Mouse (Mus musculus): Measurements from ENCODE around the gene Gm43720. TPM values are rescaled to one million over a fixed set of nuclear protein-coding genes. Genes with fewer than 3 reads are reported as not detected.

Gene Gm43720
- polyA plus RNA-seq, 1 experiment from 2014 or later: 0.12 TPM

- DNase-seq (ENCODE audit: low spot score): peak; percentile 54
- no peak for ATAC-seq (replicated peaks; ENCODE audit: low FRiP score, low TSS enrichment, low read depth)
- H3K9ac ChIP-seq (ENCODE audit: low read length): no peak overlapping the region
- no peaks in the 10 kb centered on the region for H3K27me3 ChIP-seq (replicated peaks; ENCODE audit: control insufficient read depth, insufficient read depth, low read length)
- 0 out of 2 replicates have a peak overlapping the region, but pooled peaks have one; percentile 80 for H3K4me2 ChIP-seq (ENCODE audit: low read length)
- WGBS: 91% methylated on average over 15 of the region's 15 CpGs
- peaks cover 20% of the 10 kb centered on the region; the same call in 1 of the 2 replicates for H3K4me1 ChIP-seq (replicated peaks; ENCODE audit: control insufficient read depth, insufficient read depth, low read length)
- no peak overlapping the region for H3K4me3 ChIP-seq (ENCODE audit: low read depth, low read length)
- peaks cover 12% of the 10 kb centered on the region for H3K36me3 ChIP-seq (ENCODE audit: control insufficient read depth, insufficient read depth, low read length)
- peaks cover 8% of the 10 kb centered on the region; the same call in 1 of the 2 replicates for H3K9me3 ChIP-seq (ENCODE audit: control insufficient read depth, low read length)
- no peak overlapping the region for H3K27ac ChIP-seq (ENCODE audit: low read depth)
Measured at GRCm38 (mm10) chr5:138280829-138281228, 1.1 kb upstream of the Gm43720 start.

GRCm38 (mm10) chr5:138280425-138280768, 639 bp upstream of the Gm43720 start:
- peak; percentile 6; the same call in 1 of the 2 replicates for ATAC-seq (replicated peaks; ENCODE audit: low FRiP score, low TSS enrichment, low read depth)

GRCm38 (mm10) chr5:138277994-138278393, 1.8 kb downstream of the Gm43720 start:
- no peak overlapping the region for H3K9ac ChIP-seq (ENCODE audit: low read length)
- no peaks in the 10 kb centered on the region for H3K27me3 ChIP-seq (replicated peaks; ENCODE audit: control insufficient read depth, insufficient read depth, low read length)
- DNase-seq (ENCODE audit: low spot score): peak; percentile 48
- H3K4me3 ChIP-seq (ENCODE audit: low read depth, low read length): no peak overlapping the region
- H3K4me1 ChIP-seq (replicated peaks; ENCODE audit: control insufficient read depth, insufficient read depth, low read length): peaks cover 27% of the 10 kb centered on the region
- peaks cover 8% of the 10 kb centered on the region; the same call in 1 of the 2 replicates for H3K9me3 ChIP-seq (ENCODE audit: control insufficient read depth, low read length)
- H3K4me2 ChIP-seq (ENCODE audit: low read length): no peak overlapping the region
- peaks cover 12% of the 10 kb centered on the region for H3K36me3 ChIP-seq (ENCODE audit: control insufficient read depth, insufficient read depth, low read length)
- H3K27ac ChIP-seq (ENCODE audit: low read depth): no peak overlapping the region
- 79% methylated on average over 7 of the region's 7 CpGs for WGBS
- no peak for ATAC-seq (replicated peaks; ENCODE audit: low FRiP score, low TSS enrichment, low read depth)

More at GRCm38 (mm10) chr5:138280425-138280768, 639 bp upstream of the Gm43720 start:
- Histone ChIP-seq H3K9ac (ENCODE audit: low read length) (no peak overlapping the region), H3K4me3 (ENCODE audit: low read depth, low read length) (peak overlapping the region; percentile 76; the same call in 1 of the 2 replicates), H3K27ac (ENCODE audit: low read depth) (no peak overlapping the region), H3K4me2 (ENCODE audit: low read length) (peak overlapping the region; percentile 80), H3K36me3 (ENCODE audit: control insufficient read depth, insufficient read depth, low read length) (peaks cover 12% of the 10 kb centered on the region), H3K4me1 (replicated peaks; ENCODE audit: control insufficient read depth, insufficient read depth, low read length) (peaks cover 23% of the 10 kb centered on the region; the same call in 1 of the 2 replicates), H3K27me3 (replicated peaks; ENCODE audit: control insufficient read depth, insufficient read depth, low read length) (no peaks in the 10 kb centered on the region), H3K9me3 (ENCODE audit: control insufficient read depth, low read length) (peaks cover 8% of the 10 kb centered on the region; the same call in 1 of the 2 replicates)
- WGBS: 24% methylated on average over 26 of the region's 26 CpGs
- DNase-seq (ENCODE audit: low spot score): no peak

GRCm38 (mm10) chr5:138275216-138276050, 4.3 kb downstream of the Gm43720 start:
- Histone ChIP-seq H3K36me3 (ENCODE audit: control insufficient read depth, insufficient read depth, low read length) (peaks cover 12% of the 10 kb centered on the region), H3K9ac (ENCODE audit: low read length) (no peak overlapping the region), H3K4me1 (replicated peaks; ENCODE audit: control insufficient read depth, insufficient read depth, low read length) (peaks cover 39% of the 10 kb centered on the region), H3K27ac (ENCODE audit: low read depth) (no peak overlapping the region), H3K4me2 (ENCODE audit: low read length) (peak overlapping the region; percentile 31), H3K4me3 (ENCODE audit: low read depth, low read length) (no peak overlapping the region), H3K9me3 (ENCODE audit: control insufficient read depth, low read length) (peaks cover 1% of the 10 kb centered on the region; the same call in 1 of the 2 replicates), H3K27me3 (replicated peaks; ENCODE audit: control insufficient read depth, insufficient read depth, low read length) (no peaks in the 10 kb centered on the region)
- ATAC-seq (replicated peaks; ENCODE audit: low FRiP score, low TSS enrichment, low read depth) (no peak), DNase-seq (ENCODE audit: low spot score) (peak; percentile 60)
- WGBS: 35% methylated on average over 41 of the region's 41 CpGs

- no peak overlapping the region for H3K27ac ChIP-seq (ENCODE audit: low read depth)
- WGBS: 75% methylated on average over 8 of the region's 8 CpGs
- no peaks in the 10 kb centered on the region for H3K27me3 ChIP-seq (replicated peaks; ENCODE audit: control insufficient read depth, insufficient read depth, low read length)
- peaks cover 12% of the 10 kb centered on the region for H3K36me3 ChIP-seq (ENCODE audit: control insufficient read depth, insufficient read depth, low read length)
- H3K4me3 ChIP-seq (ENCODE audit: low read depth, low read length): no peak overlapping the region
- H3K4me2 ChIP-seq (ENCODE audit: low read length): no peak overlapping the region
- no peak for ATAC-seq (replicated peaks; ENCODE audit: low FRiP score, low TSS enrichment, low read depth)
- no peak overlapping the region for H3K9ac ChIP-seq (ENCODE audit: low read length)
- peak; percentile 45 for DNase-seq (ENCODE audit: low spot score)
- peaks cover 37% of the 10 kb centered on the region for H3K4me1 ChIP-seq (replicated peaks; ENCODE audit: control insufficient read depth, insufficient read depth, low read length)
- no peaks in the 10 kb centered on the region for H3K9me3 ChIP-seq (ENCODE audit: control insufficient read depth, low read length)
Measured at GRCm38 (mm10) chr5:138274186-138274585, 5.6 kb downstream of the Gm43720 start.

- Histone ChIP-seq H3K9me3 (ENCODE audit: control insufficient read depth, low read length) (no peaks in the 10 kb centered on the region), H3K4me3 (ENCODE audit: low read depth, low read length) (peak within 1 kb of the TSS; percentile 7; the same call in 1 of the 2 replicates), H3K4me1 (replicated peaks; ENCODE audit: control insufficient read depth, insufficient read depth, low read length) (peaks cover 27% of the 10 kb centered on the region), H3K4me2 (ENCODE audit: low read length) (peak within 1 kb of the TSS; percentile 45), H3K9ac (ENCODE audit: low read length) (peak within 1 kb of the TSS; percentile 42), H3K27me3 (replicated peaks; ENCODE audit: control insufficient read depth, insufficient read depth, low read length) (no peaks in the 10 kb centered on the region), H3K36me3 (ENCODE audit: control insufficient read depth, insufficient read depth, low read length) (peaks cover 11% of the 10 kb centered on the region), H3K27ac (ENCODE audit: low read depth) (peak within 1 kb of the TSS; percentile 11; the same call in 1 of the 2 replicates)
- ATAC-seq (replicated peaks; ENCODE audit: low FRiP score, low TSS enrichment, low read depth): no peak
- 4% methylated on average over 12 of the region's 12 CpGs for WGBS
- peak; percentile 64 for DNase-seq (ENCODE audit: low spot score)
Measured at GRCm38 (mm10) chr5:138272409-138272923, 7.3 kb downstream of the Gm43720 start, which contains the start of gene Gal3st4. Gal3st4 (minus strand) TSS chr5:138272840.

- ATAC-seq (replicated peaks; ENCODE audit: low FRiP score, low TSS enrichment, low read depth): no peak
- peaks cover 2% of the 10 kb centered on the region; the same call in 1 of the 2 replicates for H3K36me3 ChIP-seq (ENCODE audit: control insufficient read depth, insufficient read depth, low read length)
- no peaks in the 10 kb centered on the region for H3K9me3 ChIP-seq (ENCODE audit: control insufficient read depth, low read length)
- H3K4me3 ChIP-seq (ENCODE audit: low read depth, low read length): no peak overlapping the region
- WGBS: 50% methylated on average over 3 of the region's 3 CpGs
- H3K27me3 ChIP-seq (replicated peaks; ENCODE audit: control insufficient read depth, insufficient read depth, low read length): no peaks in the 10 kb centered on the region
- DNase-seq (ENCODE audit: low spot score): no peak
- no peak overlapping the region for H3K9ac ChIP-seq (ENCODE audit: low read length)
- H3K4me2 ChIP-seq (ENCODE audit: low read length): no peak overlapping the region
- peaks cover 23% of the 10 kb centered on the region for H3K4me1 ChIP-seq (replicated peaks; ENCODE audit: control insufficient read depth, insufficient read depth, low read length)
- H3K27ac ChIP-seq (ENCODE audit: low read depth): no peak overlapping the region
Measured at GRCm38 (mm10) chr5:138271232-138271631, 8.5 kb downstream of the Gm43720 start.

GRCm38 (mm10) chr5:138268980-138269379, 10.8 kb downstream of the Gm43720 start:
- H3K36me3 ChIP-seq (ENCODE audit: control insufficient read depth, insufficient read depth, low read length): peaks cover 8% of the 10 kb centered on the region; the same call in 1 of the 2 replicates
- no peak for DNase-seq (ENCODE audit: low spot score)
- peaks cover 16% of the 10 kb centered on the region; the same call in 1 of the 2 replicates for H3K4me1 ChIP-seq (replicated peaks; ENCODE audit: control insufficient read depth, insufficient read depth, low read length)
- WGBS: 71% methylated on average over 4 of the region's 4 CpGs
- H3K9ac ChIP-seq (ENCODE audit: low read length): no peak overlapping the region
- no peak for ATAC-seq (replicated peaks; ENCODE audit: low FRiP score, low TSS enrichment, low read depth)
- no peaks in the 10 kb centered on the region for H3K9me3 ChIP-seq (ENCODE audit: control insufficient read depth, low read length)
- no peak overlapping the region for H3K4me3 ChIP-seq (ENCODE audit: low read depth, low read length)
- H3K27ac ChIP-seq (ENCODE audit: low read depth): no peak overlapping the region
- H3K4me2 ChIP-seq (ENCODE audit: low read length): no peak overlapping the region
- H3K27me3 ChIP-seq (replicated peaks; ENCODE audit: control insufficient read depth, insufficient read depth, low read length): no peaks in the 10 kb centered on the region
